Mouse (Mus musculus): Measurements from ENCODE around the gene Vmn2r96.

- no peak for TF ChIP-seq CTCF (conservative IDR thresholded peaks at IDR 0.05; ENCODE audit: low read length)
- no peak for TF ChIP-seq POU5F1 (IDR thresholded peaks at IDR 0.05; ENCODE audit: borderline replicate concordance, low read length)
- TF ChIP-seq NANOG (IDR thresholded peaks at IDR 0.05; ENCODE audit: borderline replicate concordance, low read length), result no peak
Measured at GRCm38 (mm10) chr17:18523991-18524390, 49.0 kb upstream of the Vmn2r96 start.

All from E14TG2a.4 (cell line).